In the genomic region with DNA sequence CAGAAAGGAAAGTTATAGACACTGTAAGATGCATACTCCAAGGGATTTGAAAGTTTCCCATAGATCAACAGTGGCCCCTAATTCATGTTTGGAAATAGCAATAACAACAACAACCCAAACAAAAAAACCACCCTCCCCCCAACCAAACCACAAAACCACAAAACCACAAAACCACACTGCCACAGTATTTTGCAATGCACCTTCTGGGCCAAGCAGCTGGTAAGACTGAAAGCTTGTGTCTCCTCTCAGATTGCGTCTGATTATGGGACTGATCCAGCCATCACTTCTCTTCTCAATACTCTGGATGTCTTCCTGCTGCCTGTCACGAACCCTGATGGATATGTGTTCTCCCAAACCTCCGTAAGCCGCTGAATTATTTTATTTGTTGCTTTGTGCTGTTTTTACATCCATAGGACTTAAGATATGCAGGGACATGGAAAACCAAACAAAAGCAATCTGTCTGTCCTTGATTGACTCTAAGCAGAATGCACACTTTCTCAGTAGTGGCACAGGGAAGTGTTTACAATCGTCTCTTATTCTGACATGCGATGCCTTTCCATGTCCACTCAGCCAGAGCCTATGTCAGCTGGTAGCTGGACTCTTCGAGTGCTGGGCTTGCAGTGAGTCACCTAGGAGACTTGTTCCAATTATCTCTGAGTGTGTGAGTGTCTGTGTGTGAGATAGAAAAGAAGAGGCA, we compare ENCODE assay signal across 11 mouse cellular contexts. TPM values are rescaled to one million over a fixed set of nuclear protein-coding genes. Genes with fewer than 3 reads are reported as not detected.
DNase-seq lines count a peak whose midpoint lies in the region; ATAC-seq and TF ChIP-seq lines count a peak whose summit lies in the region.
"Had no signal": no experiment of that assay in that cellular context is flagged by ENCODE, and none has a peak within 500 bp of the region (broad histone marks: within the 10 kb centered on the region; RNA-seq: fewer than 3 reads in every experiment).

No protein-coding gene starts in this region.

- WGBS in kidney, embryonic 14.5 days, result 71% methylated on average over 7 of the region's 7 CpGs
- 76% methylated on average over 7 of the region's 7 CpGs for WGBS in limb, embryonic 11.5 days
- 59% methylated on average over 7 of the region's 7 CpGs for WGBS in neural tube, embryonic 13.5 days

- no peaks in the 10 kb centered on the region for H3K36me3 ChIP-seq in kidney, embryonic 14.5 days (ENCODE audit: control insufficient read depth, insufficient read depth, low read length)
- no peaks in the 10 kb centered on the region for H3K36me3 ChIP-seq in limb, embryonic 11.5 days (ENCODE audit: control insufficient read depth, insufficient read depth, low read length)
- H3K36me3 ChIP-seq in neural tube, embryonic 13.5 days, result no peaks in the 10 kb centered on the region

- H3K4me2 ChIP-seq in kidney, embryonic 14.5 days (replicated peaks; ENCODE audit: low read depth, low read length), result no peak overlapping the region
- H3K4me2 ChIP-seq in limb, embryonic 11.5 days (ENCODE audit: low read depth, severe bottlenecking), result no peak overlapping the region
- H3K4me2 ChIP-seq in neural tube, embryonic 13.5 days, result no peak overlapping the region

- H3K27me3 ChIP-seq in kidney, embryonic 14.5 days (ENCODE audit: control insufficient read depth, insufficient read depth, low read length), result no peaks in the 10 kb centered on the region
- no peaks in the 10 kb centered on the region for H3K27me3 ChIP-seq in limb, embryonic 11.5 days (ENCODE audit: control insufficient read depth, insufficient read depth, low read length)
- no peaks in the 10 kb centered on the region for H3K27me3 ChIP-seq in neural tube, embryonic 13.5 days

- no peak overlapping the region for H3K4me3 ChIP-seq in kidney, embryonic 14.5 days (ENCODE audit: low read length)
- no peak overlapping the region for H3K4me3 ChIP-seq in embryonic fibroblast, embryonic 13.5 days (ENCODE audit: insufficient read depth, low read length)
- no peak overlapping the region for H3K4me3 ChIP-seq in limb, embryonic 11.5 days (ENCODE audit: low read depth, low read length)
- no peak overlapping the region for H3K4me3 ChIP-seq in neural tube, embryonic 13.5 days

- H3K9ac ChIP-seq in kidney, embryonic 14.5 days (ENCODE audit: low read depth, low read length), result no peak overlapping the region
- no peak overlapping the region for H3K9ac ChIP-seq in limb, embryonic 11.5 days (ENCODE audit: low read length)
- H3K9ac ChIP-seq in neural tube, embryonic 13.5 days, result no peak overlapping the region
- H3K9ac ChIP-seq: liver, embryonic 14.5 days had no signal

- DNase-seq in kidney, adult 9 months, result no peak
- no peak for DNase-seq in limb, embryonic 11.5 days (ENCODE audit: low spot score)
- no peak for DNase-seq in lung, postnatal 4 days
- DNase-seq in cerebellum, adult 11-12 months, result no peak
- DNase-seq: heart, adult 18-20 months had no signal

- H3K27ac ChIP-seq in kidney, embryonic 14.5 days (ENCODE audit: low read depth, low read length), result peak overlapping the region; percentile 30; the same call in 1 of the 2 replicates
- peak overlapping the region; percentile 30; the same call in 1 of the 2 replicates for H3K27ac ChIP-seq in embryonic fibroblast, embryonic 13.5 days (ENCODE audit: insufficient read depth, low read length)
- peak overlapping the region; percentile 18; the same call in 1 of the 2 replicates for H3K27ac ChIP-seq in limb, embryonic 11.5 days (replicated peaks; ENCODE audit: low read depth, low read length)
- peak overlapping the region; percentile 88; the same call in 1 of the 2 replicates for H3K27ac ChIP-seq in neural tube, embryonic 13.5 days (replicated peaks)
- H3K27ac ChIP-seq: liver, embryonic 14.5 days; stomach, postnatal 0 days had no signal

- peaks cover 62% of the 10 kb centered on the region for H3K4me1 ChIP-seq in kidney, embryonic 14.5 days (ENCODE audit: control insufficient read depth, insufficient read depth, low read length)
- peaks cover 12% of the 10 kb centered on the region for H3K4me1 ChIP-seq in embryonic fibroblast, embryonic 13.5 days (ENCODE audit: control insufficient read depth, insufficient read depth, low read length)
- peaks cover 62% of the 10 kb centered on the region for H3K4me1 ChIP-seq in limb, embryonic 11.5 days (ENCODE audit: control insufficient read depth, insufficient read depth, low read length)
- H3K4me1 ChIP-seq in neural tube, embryonic 13.5 days (replicated peaks), result peaks cover 62% of the 10 kb centered on the region

- no peak for ATAC-seq in kidney, embryonic 14.5 days (ENCODE audit: low FRiP score, low TSS enrichment)
- no peak for ATAC-seq in limb, embryonic 11.5 days (ENCODE audit: insufficient number of reproducible peaks, low FRiP score, low TSS enrichment, low read depth)
- no peak for ATAC-seq in neural tube, embryonic 13.5 days (ENCODE audit: low read depth)
- ATAC-seq in activated CD4-positive, CD25-positive, alpha-beta regulatory T cell, adult 4 months, result no peak

- TF ChIP-seq CTCF in embryonic fibroblast, embryonic 13.5 days (IDR thresholded peaks at IDR 0.05; ENCODE audit: borderline replicate concordance, insufficient read depth, low read length), result no peak

- no peak for TF ChIP-seq POLR2A in embryonic fibroblast, embryonic 13.5 days (IDR thresholded peaks at IDR 0.05; ENCODE audit: low read depth, low read length)

- no peaks in the 10 kb centered on the region for H3K9me3 ChIP-seq in kidney, embryonic 14.5 days (ENCODE audit: control insufficient read depth, low read length)
- no peaks in the 10 kb centered on the region for H3K9me3 ChIP-seq in limb, embryonic 11.5 days (ENCODE audit: control insufficient read depth, low read length)
- H3K9me3 ChIP-seq in neural tube, embryonic 13.5 days, result no peaks in the 10 kb centered on the region

RNA-seq across cellular contexts. Expression of gene Cpa2, which starts 9.3 kb away (rescaled TPM):
- 22.7 and 29.8 TPM in 2 replicates for polyA plus RNA-seq in kidney, embryonic 14.5 days (2014; fragmentation: Nextera tagmentation; extraction: Ambion mirVana)
- 1.2 TPM in 1 of 2 replicates, not detected in the other for polyA plus RNA-seq in embryonic fibroblast, embryonic 13.5 days (2011; ENCODE audit: insufficient read length, low read depth, missing spikeins)
- polyA plus RNA-seq in limb, embryonic 11.5 days (2014; fragmentation: Nextera tagmentation; extraction: Ambion mirVana), result 89.6 and 94.4 TPM in 2 replicates
- polyA plus RNA-seq in neural tube, embryonic 13.5 days (2015; fragmentation: Nextera tagmentation; extraction: Ambion mirVana), result 6.2 and 7.8 TPM in 2 replicates
- polyA plus RNA-seq in activated CD4-positive, CD25-positive, alpha-beta regulatory T cell, adult 4 months (2017; shearing (Covaris generic)), result under 1 TPM in 1 of 2 experiments, not detected in 1; 0.34 TPM

RNA-seq across cellular contexts. Expression of gene Cpa4, which starts 17.5 kb away (rescaled TPM):
- polyA plus RNA-seq in kidney, embryonic 14.5 days (2014; fragmentation: Nextera tagmentation; extraction: Ambion mirVana), result 0.09 and 0.12 TPM in 2 replicates
- 1.5 and 2.1 TPM in 2 replicates for polyA plus RNA-seq in embryonic fibroblast, embryonic 13.5 days (2011; ENCODE audit: insufficient read length, low read depth, missing spikeins)
- polyA plus RNA-seq in limb, embryonic 11.5 days (2014; fragmentation: Nextera tagmentation; extraction: Ambion mirVana), result 1.6 and 1.7 TPM in 2 replicates
- 0.59 and 0.87 TPM in 2 replicates for polyA plus RNA-seq in neural tube, embryonic 13.5 days (2015; fragmentation: Nextera tagmentation; extraction: Ambion mirVana)
- under 1 TPM in 1 of 2 experiments, not detected in 1; 0.16 TPM for polyA plus RNA-seq in activated CD4-positive, CD25-positive, alpha-beta regulatory T cell, adult 4 months (2017; shearing (Covaris generic))

RNA-seq across cellular contexts. Expression of gene Ssmem1, which starts 41.0 kb away (rescaled TPM):
- polyA plus RNA-seq in kidney, embryonic 14.5 days (2014; fragmentation: Nextera tagmentation; extraction: Ambion mirVana), result 0.51 TPM in 1 of 2 replicates, not detected in the other
- polyA plus RNA-seq in embryonic fibroblast, embryonic 13.5 days (2011; ENCODE audit: insufficient read length, low read depth, missing spikeins), result not detected in 2 replicates
- 0.17 and 0.28 TPM in 2 replicates for polyA plus RNA-seq in limb, embryonic 11.5 days (2014; fragmentation: Nextera tagmentation; extraction: Ambion mirVana)
- not detected in 2 replicates for polyA plus RNA-seq in neural tube, embryonic 13.5 days (2015; fragmentation: Nextera tagmentation; extraction: Ambion mirVana)
- polyA plus RNA-seq in activated CD4-positive, CD25-positive, alpha-beta regulatory T cell, adult 4 months (2017; shearing (Covaris generic)), result not detected
- polyA plus RNA-seq: stomach, postnatal 0 days had no signal

RNA-seq across cellular contexts. Expression of gene Tmem209, which starts 41.1 kb away (rescaled TPM):
- 35.2 and 56.8 TPM in 2 replicates for polyA plus RNA-seq in kidney, embryonic 14.5 days (2014; fragmentation: Nextera tagmentation; extraction: Ambion mirVana)
- 68.8 and 84.7 TPM in 2 replicates for polyA plus RNA-seq in embryonic fibroblast, embryonic 13.5 days (2011; ENCODE audit: insufficient read length, low read depth, missing spikeins)
- polyA plus RNA-seq in limb, embryonic 11.5 days (2014; fragmentation: Nextera tagmentation; extraction: Ambion mirVana), result 44.5 and 50.0 TPM in 2 replicates
- polyA plus RNA-seq in neural tube, embryonic 13.5 days (2015; fragmentation: Nextera tagmentation; extraction: Ambion mirVana), result 28.3 and 28.4 TPM in 2 replicates
- 10 to 100 TPM; 48.4 to 59.2 TPM for polyA plus RNA-seq in activated CD4-positive, CD25-positive, alpha-beta regulatory T cell, adult 4 months (2017; shearing (Covaris generic))

Comparison
In these comparisons a context has a peak if more than half of its experiments do, and no peak if none do; other contexts are left out.
1. H3K27ac ChIP-seq: peak in every context shown above with its lines; median percentile 88 in neural tube, embryonic 13.5 days; 30 in kidney, embryonic 14.5 days; 30 in embryonic fibroblast, embryonic 13.5 days; 18 in limb, embryonic 11.5 days.